Mouse (Mus musculus) olfactory bulb, adult 2 months (tissue): ENCODE measurements around the gene Galnt13.

Experiments
- CTCF ChIP-seq: fragments of 200-500 bp; IDR thresholded peaks from 2 replicates; pipeline ENCODE4 v1.5.1; 2012; ENCODE audit warnings: low read depth, mild to moderate bottlenecking, low read length, moderate library complexity; ENCODE audit not compliant: insufficient read depth
- POLR2A ChIP-seq: fragments of 200-500 bp; IDR thresholded peaks from 2 replicates; pipeline ENCODE4 v1.6.1; 2012; ENCODE audit warnings: mild to moderate bottlenecking, low read depth, low read length, moderate library complexity; ENCODE audit not compliant: insufficient read depth

- TF ChIP-seq CTCF: no peak
- TF ChIP-seq POLR2A: no peak
Measured at GRCm38 (mm10) chr2:55090332-55090731, 654.2 kb downstream of the Galnt13 start.
